Mouse (Mus musculus) embryonic fibroblast, embryonic 13.5 days (primary cell): ENCODE results near the gene Slc19a1.

Experiments
- CTCF ChIP-seq: IDR thresholded peaks from 2 replicates; pipeline ENCODE4 v1.5.1; 2011; ENCODE audit warnings: mild to moderate bottlenecking, control low read depth, low read length, moderate library complexity, borderline replicate concordance; ENCODE audit not compliant: insufficient read depth
- POLR2A ChIP-seq: IDR thresholded peaks from 2 replicates; pipeline ENCODE4 v1.6.1; 2011; ENCODE audit warnings: low read depth, mild to moderate bottlenecking, control low read depth, low read length, moderate library complexity

GRCm38 (mm10) chr10:77062393-77063010 lies 30.5 kb downstream of the Slc19a1 start:
- no peak for TF ChIP-seq CTCF
- TF ChIP-seq POLR2A = no peak
